Mouse (Mus musculus): ENCODE data around the gene Tnrc6c.

Gene Tnrc6c

GRCm38 (mm10) chr11:117728841-117729240 is 74.8 kb downstream of the Tnrc6c start:
- DNase-seq (ENCODE audit: low read depth, low spot score): no peak

- no peak for DNase-seq (ENCODE audit: low read depth, low spot score)
These were observed 75.3 kb downstream of the Tnrc6c start for GRCm38 (mm10) chr11:117729341-117729740.

- DNase-seq (ENCODE audit: low read depth, low spot score): no peak
These were observed 75.9 kb downstream of the Tnrc6c start for GRCm38 (mm10) chr11:117729798-117730489.

GRCm38 (mm10) chr11:117730490-117730838 is 76.4 kb downstream of the Tnrc6c start:
- DNase-seq (ENCODE audit: low read depth, low spot score): no peak

GRCm38 (mm10) chr11:117731470-117731869 is 77.4 kb downstream of the Tnrc6c start:
- no peak for DNase-seq (ENCODE audit: low read depth, low spot score)

GRCm38 (mm10) chr11:117736037-117736689 is 82.1 kb downstream of the Tnrc6c start:
- DNase-seq (ENCODE audit: low read depth, low spot score): peak; percentile 16

- no peak for DNase-seq (ENCODE audit: low read depth, low spot score)
These were observed 84.0 kb downstream of the Tnrc6c start for GRCm38 (mm10) chr11:117738123-117738522.

GRCm38 (mm10) chr11:117741128-117741527 is 87.0 kb downstream of the Tnrc6c start:
- DNase-seq (ENCODE audit: low read depth, low spot score): no peak

GRCm38 (mm10) chr11:117742243-117742642 is 88.2 kb downstream of the Tnrc6c start:
- no peak for DNase-seq (ENCODE audit: low read depth, low spot score)

GRCm38 (mm10) chr11:117742715-117743114 is 88.6 kb downstream of the Tnrc6c start:
- DNase-seq (ENCODE audit: low read depth, low spot score): no peak

- DNase-seq (ENCODE audit: low read depth, low spot score): no peak
These were observed 89.5 kb downstream of the Tnrc6c start for GRCm38 (mm10) chr11:117743454-117744030.

- DNase-seq (ENCODE audit: low read depth, low spot score): no peak
These were observed 94.5 kb downstream of the Tnrc6c start for GRCm38 (mm10) chr11:117748628-117749027.

- no peak for DNase-seq (ENCODE audit: low read depth, low spot score)
These were observed 95.3 kb downstream of the Tnrc6c start for GRCm38 (mm10) chr11:117749414-117749813.

- no peak for DNase-seq (ENCODE audit: low read depth, low spot score)
These were observed 97.5 kb downstream of the Tnrc6c start for GRCm38 (mm10) chr11:117751544-117751943.

GRCm38 (mm10) chr11:117755891-117756290 is 101.8 kb downstream of the Tnrc6c start:
- DNase-seq (ENCODE audit: low read depth, low spot score): no peak

GRCm38 (mm10) chr11:117759267-117759666 is 105.2 kb downstream of the Tnrc6c start:
- no peak for DNase-seq (ENCODE audit: low read depth, low spot score)

- DNase-seq (ENCODE audit: low read depth, low spot score): peak; percentile 21
These were observed 106.5 kb downstream of the Tnrc6c start for GRCm38 (mm10) chr11:117760374-117761119.

- no peak for DNase-seq (ENCODE audit: low read depth, low spot score)
These were observed 107.7 kb downstream of the Tnrc6c start for GRCm38 (mm10) chr11:117761801-117762200.

GRCm38 (mm10) chr11:117762246-117762645 is 108.2 kb downstream of the Tnrc6c start:
- peak; percentile 35 for DNase-seq (ENCODE audit: low read depth, low spot score)

- DNase-seq (ENCODE audit: low read depth, low spot score): no peak
These were observed 110.2 kb downstream of the Tnrc6c start for GRCm38 (mm10) chr11:117764319-117764718.

- DNase-seq (ENCODE audit: low read depth, low spot score): no peak
These were observed 111.3 kb downstream of the Tnrc6c start for GRCm38 (mm10) chr11:117765361-117765760.

- no peak for DNase-seq (ENCODE audit: low read depth, low spot score)
These were observed 112.2 kb downstream of the Tnrc6c start for GRCm38 (mm10) chr11:117766275-117766674.
